Mouse (Mus musculus): ENCODE results near the gene Nr2c1. TPM values are rescaled to one million over a fixed set of nuclear protein-coding genes. Genes with fewer than 3 reads are reported as not detected.

Gene Nr2c1
- total RNA-seq, 2 experiments from 2014 or later, result 0.84 to 1.4 TPM

- no peak for ATAC-seq (replicated peaks; ENCODE audit: low FRiP score, poor library complexity, severe bottlenecking)
Measured at GRCm38 (mm10) chr10:94174652-94175051, 26.8 kb downstream of the Nr2c1 start.

DNA sequence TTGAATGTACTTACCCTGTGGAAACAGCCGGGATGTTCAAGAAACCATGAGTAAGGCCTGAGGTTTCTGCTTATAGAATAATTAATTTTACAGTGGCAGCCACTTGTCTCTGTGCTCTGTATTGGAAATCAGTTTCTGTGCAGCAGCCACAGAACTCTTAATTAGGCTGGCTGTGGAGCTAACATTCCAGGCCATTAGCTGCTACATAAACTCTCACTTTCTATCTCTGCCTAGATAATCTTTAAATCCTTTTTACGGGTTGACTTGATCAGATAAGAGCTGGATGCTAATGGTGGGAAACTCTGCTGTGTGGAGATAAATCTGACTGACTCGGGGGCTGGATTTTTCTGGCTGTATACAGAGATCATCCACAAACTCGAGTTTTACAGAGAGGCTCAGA, 35.4 kb downstream of the Nr2c1 start:
- ATAC-seq (replicated peaks; ENCODE audit: low FRiP score, poor library complexity, severe bottlenecking), result no peak

GRCm38 (mm10) chr10:94198482-94199405, 50.9 kb downstream of the Nr2c1 start, which contains the start of gene Ndufa12:
Ndufa12 (plus strand) TSS chr10:94198720.
- peak; percentile 98 for ATAC-seq (replicated peaks; ENCODE audit: low FRiP score, poor library complexity, severe bottlenecking)

GRCm38 (mm10) chr10:94204973-94205372, 57.1 kb downstream of the Nr2c1 start:
- no peak for ATAC-seq (replicated peaks; ENCODE audit: low FRiP score, poor library complexity, severe bottlenecking)

DNA sequence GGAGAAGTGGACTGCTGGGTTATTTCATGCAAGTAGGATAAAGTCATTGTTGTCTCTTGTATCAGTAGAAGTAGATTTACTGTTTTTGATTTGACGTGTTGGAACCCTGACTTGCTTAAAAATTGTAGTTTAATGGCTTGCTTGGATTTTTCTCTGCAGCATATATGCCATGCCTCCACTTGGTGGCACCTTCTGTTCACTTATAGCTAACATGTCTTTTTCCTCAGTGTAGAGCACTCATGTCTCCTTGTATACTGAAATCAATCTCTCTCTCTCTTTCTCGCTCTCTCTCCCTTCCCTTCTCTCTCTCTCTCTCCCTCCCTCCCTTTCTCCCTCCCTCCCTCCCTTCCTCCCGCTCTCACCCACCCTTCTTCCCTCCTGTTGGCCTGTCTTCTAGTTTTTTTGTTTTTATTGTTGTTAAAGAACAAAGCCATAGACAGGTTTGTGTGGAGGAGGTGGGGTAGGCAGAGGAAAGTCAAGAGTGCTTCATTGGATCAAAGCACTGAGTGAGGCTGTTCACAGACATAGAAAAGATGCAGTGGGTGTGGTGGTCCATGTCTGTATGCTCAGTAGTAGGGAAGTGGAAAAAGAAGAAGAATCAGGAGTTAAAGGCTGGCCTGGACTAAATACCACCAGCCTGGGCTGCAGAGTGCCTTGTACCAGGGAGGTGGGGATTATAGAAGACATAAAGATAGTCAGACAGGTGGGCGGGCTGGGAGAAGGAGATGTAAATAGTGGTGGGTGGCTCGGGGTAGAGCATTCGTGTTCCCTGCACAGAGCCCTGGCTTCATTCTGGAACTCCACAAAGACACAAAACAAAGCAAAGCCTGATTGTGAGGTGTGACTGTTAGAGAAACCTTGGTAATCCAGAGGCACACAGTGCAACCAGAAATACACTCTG, 63.1 kb downstream of the Nr2c1 start:
- ATAC-seq (replicated peaks; ENCODE audit: low FRiP score, poor library complexity, severe bottlenecking), result no peak

GRCm38 (mm10) chr10:94211725-94212124, 63.9 kb downstream of the Nr2c1 start:
- ATAC-seq (replicated peaks; ENCODE audit: low FRiP score, poor library complexity, severe bottlenecking), result no peak

- ATAC-seq (replicated peaks; ENCODE audit: low FRiP score, poor library complexity, severe bottlenecking), result no peak
Measured at GRCm38 (mm10) chr10:94225026-94225750, 77.4 kb downstream of the Nr2c1 start.

DNA sequence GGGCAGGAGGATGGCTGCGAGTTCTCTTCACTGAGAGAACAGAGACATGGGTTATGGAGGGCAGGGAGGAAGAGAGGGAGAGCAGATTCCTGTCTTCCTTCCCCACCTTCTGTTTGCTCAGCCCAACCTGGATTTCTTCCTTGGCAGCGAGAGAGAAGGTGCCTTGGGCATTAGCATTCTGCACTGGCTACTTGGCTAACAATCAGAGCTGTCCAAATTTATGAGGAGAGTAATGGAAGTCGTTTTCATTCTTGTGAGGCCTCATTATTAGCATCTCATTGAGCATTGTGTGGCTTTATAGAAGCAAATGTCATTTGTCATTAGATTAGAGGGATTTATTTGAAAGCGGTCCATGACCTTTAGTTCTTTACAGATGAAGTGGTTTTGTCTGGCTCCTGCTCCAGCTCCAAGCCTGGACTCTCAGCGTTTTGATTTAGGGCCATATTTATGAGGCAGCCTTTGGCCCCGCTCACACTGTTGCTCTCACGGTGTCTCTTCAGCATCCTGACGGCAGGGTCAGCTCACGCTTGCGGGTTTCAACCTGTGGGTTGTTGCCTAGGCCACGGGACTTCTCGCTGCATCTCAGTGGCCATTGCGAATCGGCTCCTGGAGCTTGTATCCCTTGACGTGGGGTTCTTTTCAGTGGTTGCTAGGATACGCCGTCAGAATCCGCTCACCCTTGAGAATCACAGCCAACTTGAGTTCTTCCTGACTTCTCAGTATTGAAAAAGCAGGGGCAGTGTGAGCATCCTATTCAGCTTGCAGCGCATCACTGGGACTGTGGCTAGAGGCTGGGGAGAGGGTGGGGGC, 82.6 kb downstream of the Nr2c1 start:
- ATAC-seq (replicated peaks; ENCODE audit: low FRiP score, poor library complexity, severe bottlenecking), result no peak

DNA sequence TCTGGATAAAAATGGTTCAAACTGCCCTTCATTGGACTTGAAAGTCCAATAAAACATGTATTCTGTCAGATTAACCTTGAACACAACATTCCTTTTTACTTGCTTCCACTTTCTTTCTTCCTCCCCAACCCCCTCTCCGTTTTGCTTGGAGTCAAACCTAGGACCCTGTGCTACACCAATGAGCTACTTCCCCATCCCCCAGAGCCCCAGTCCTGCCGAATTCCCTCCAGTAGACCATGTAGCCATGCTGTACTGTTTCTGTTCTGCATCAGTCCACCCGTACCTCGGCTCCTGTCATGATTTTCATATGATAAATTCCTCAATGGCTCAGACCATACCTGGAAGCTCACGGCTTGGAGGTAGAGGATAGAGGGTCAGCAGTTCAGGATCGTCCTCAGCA, 83.2 kb downstream of the Nr2c1 start:
- ATAC-seq (replicated peaks; ENCODE audit: low FRiP score, poor library complexity, severe bottlenecking), result no peak

DNA sequence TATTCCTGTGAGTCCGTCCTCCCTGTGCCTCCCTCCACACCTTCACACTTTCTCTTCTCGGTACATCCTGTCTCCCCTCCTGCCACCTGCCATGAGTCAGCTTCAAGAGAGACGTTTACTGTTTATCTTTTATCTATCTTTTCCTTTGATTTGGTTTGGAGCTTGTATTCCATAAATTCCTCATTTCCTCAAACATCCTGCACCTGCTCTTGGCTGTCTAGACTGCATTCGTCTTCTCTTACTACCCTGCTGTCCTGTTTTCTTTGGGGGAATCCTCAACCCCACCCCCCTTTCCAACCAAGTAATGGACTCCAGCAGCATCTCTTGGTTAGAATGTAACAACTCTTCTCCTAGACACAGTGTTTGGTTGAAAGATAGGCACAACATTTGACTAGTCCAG, 87.4 kb downstream of the Nr2c1 start:
- ATAC-seq (replicated peaks; ENCODE audit: low FRiP score, poor library complexity, severe bottlenecking), result no peak

- ATAC-seq (replicated peaks; ENCODE audit: low FRiP score, poor library complexity, severe bottlenecking), result no peak
Measured at GRCm38 (mm10) chr10:94241346-94241745, 93.5 kb downstream of the Nr2c1 start.

Other genes starting within 250 kb of the Nr2c1 start
- gene Vezt, start 112.2 kb upstream of the Nr2c1 start, total RNA-seq (2015; ENCODE audit: low replicate concordance), result 18.0 and 25.6 TPM in 2 replicates
- 20.4 and 20.5 TPM in 2 replicates for gene Vezt, start 112.2 kb upstream of the Nr2c1 start, total RNA-seq (2017; ENCODE audit: low replicate concordance)
- 7.9 and 13.0 TPM in 2 replicates for gene Fgd6, start 112.0 kb upstream of the Nr2c1 start, total RNA-seq (2015; ENCODE audit: low replicate concordance)
- gene Fgd6, start 112.0 kb upstream of the Nr2c1 start, total RNA-seq (2017; ENCODE audit: low replicate concordance), result 9.4 and 13.7 TPM in 2 replicates
- gene Ndufa12, start 50.7 kb downstream of the Nr2c1 start, total RNA-seq (2015; ENCODE audit: low replicate concordance), result 33.9 and 44.4 TPM in 2 replicates
- gene Ndufa12, start 50.7 kb downstream of the Nr2c1 start, total RNA-seq (2017; ENCODE audit: low replicate concordance), result 56.6 and 63.0 TPM in 2 replicates
- gene Gm4792, start 150.7 kb downstream of the Nr2c1 start, total RNA-seq (2015; ENCODE audit: low replicate concordance), result not detected in 2 replicates
- gene Gm4792, start 150.7 kb downstream of the Nr2c1 start, total RNA-seq (2017; ENCODE audit: low replicate concordance), result not detected in 2 replicates
- gene Tmcc3, start 163.9 kb downstream of the Nr2c1 start, total RNA-seq (2015; ENCODE audit: low replicate concordance), result 0.36 and 1.3 TPM in 2 replicates
- gene Tmcc3, start 163.9 kb downstream of the Nr2c1 start, total RNA-seq (2017; ENCODE audit: low replicate concordance), result 0.45 and 1.0 TPM in 2 replicates

Measured in erythroid progenitor cell, adult 5-6 weeks (primary cell).